Mouse (Mus musculus) cerebellum, adult 2 months (tissue): ENCODE results near the gene Fuca2. TPM values are rescaled to one million over a fixed set of nuclear protein-coding genes. Genes with fewer than 3 reads are reported as not detected.
"Not testable (repeated sequence)": the region's sequence is repeated elsewhere in the genome, so short reads cannot be mapped to it uniquely, and the experiment has no call there.

Experiments
- DNase-seq, 2 experiments: peaks; one replicate each; pipeline ENCODE4 v3.0.0; 2021
- H3K27ac ChIP-seq: fragments of 200-500 bp; 2 replicates; pipeline ENCODE4 v1.5.1; 2012; ENCODE audit warnings: low read length, control low read depth, inconsistent platforms; ENCODE audit not compliant: insufficient read depth
- H3K27me3 ChIP-seq: fragments of 200-500 bp; 2 replicates; pipeline ENCODE4 v1.6.1; 2012; ENCODE audit warnings: inconsistent platforms, mild to moderate bottlenecking, low read length, moderate library complexity; ENCODE audit not compliant: control insufficient read depth, insufficient read depth
- H3K4me1 ChIP-seq: fragments of 200-500 bp; 2 replicates; pipeline ENCODE4 v1.6.1; 2011; ENCODE audit warnings: low read length; ENCODE audit not compliant: control insufficient read depth, insufficient read depth
- H3K4me3 ChIP-seq: fragments of 200-500 bp; replicated peaks from 2 replicates; pipeline ENCODE3; 2011; ENCODE audit warnings: mild to moderate bottlenecking, low read depth, low read length, control low read depth; ENCODE audit not compliant: insufficient read depth
- CTCF ChIP-seq: fragments of 200-500 bp; IDR thresholded peaks from 2 replicates; pipeline ENCODE4 v1.5.1; 2011; ENCODE audit warnings: low read depth, mild to moderate bottlenecking, control low read depth, low read length, moderate library complexity, borderline replicate concordance; ENCODE audit not compliant: insufficient read depth
- POLR2A ChIP-seq: fragments of 200-500 bp; IDR thresholded peaks from 2 replicates; pipeline ENCODE4 v1.6.1; 2011; ENCODE audit warnings: low read length, control low read depth, borderline replicate concordance; ENCODE audit not compliant: insufficient read depth
- WGBS: fragments of 180-500 bp; shearing (Covaris S2); methylation state at CpG from one replicate; pipeline ENCODE4 v1.1.7; 2018; 5-methylcytosine and 5-hydroxymethylcytosine counted together
- polyA plus RNA-seq: library from polyadenylated mRNA; depleted of rRNA; stranded (reverse); fragments of >200 nt; gene quantifications from 2 replicates; pipeline ENCODE4 v1.2.3, GENCODE M21; 2012

Fuca2 gene
- polyA plus RNA-seq, 1 experiment: 48.0 TPM

DNA sequence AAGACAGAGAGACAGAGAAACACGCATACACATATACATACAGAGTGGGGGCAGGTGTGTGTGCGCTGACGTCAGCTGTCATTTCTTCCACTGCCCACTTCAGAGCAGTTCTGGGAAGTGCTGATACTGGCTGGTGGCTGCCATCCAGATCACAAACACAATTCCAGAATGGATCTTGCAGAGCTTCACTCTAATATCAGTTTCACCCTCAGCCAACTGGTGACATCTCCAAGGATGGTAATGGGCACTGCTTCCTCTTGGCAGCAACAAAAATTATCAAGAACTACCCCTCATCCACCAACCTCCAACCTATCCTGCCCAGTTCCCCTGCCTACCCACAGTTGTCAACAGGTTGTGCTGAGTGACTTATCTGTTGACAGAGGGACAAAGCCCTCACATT lies 3.0 kb upstream of the Fuca2 start:
- no peak overlapping the region for H3K4me3 ChIP-seq
- DNase-seq: no peak
- H3K27me3 ChIP-seq: no peaks in the 10 kb centered on the region
- no peaks in the 10 kb centered on the region for H3K4me1 ChIP-seq
- H3K27ac ChIP-seq: no peak overlapping the region
- 79% methylated on average over 3 of the region's 3 CpGs for WGBS
- TF ChIP-seq CTCF (no peak), POLR2A (no peak)

DNA sequence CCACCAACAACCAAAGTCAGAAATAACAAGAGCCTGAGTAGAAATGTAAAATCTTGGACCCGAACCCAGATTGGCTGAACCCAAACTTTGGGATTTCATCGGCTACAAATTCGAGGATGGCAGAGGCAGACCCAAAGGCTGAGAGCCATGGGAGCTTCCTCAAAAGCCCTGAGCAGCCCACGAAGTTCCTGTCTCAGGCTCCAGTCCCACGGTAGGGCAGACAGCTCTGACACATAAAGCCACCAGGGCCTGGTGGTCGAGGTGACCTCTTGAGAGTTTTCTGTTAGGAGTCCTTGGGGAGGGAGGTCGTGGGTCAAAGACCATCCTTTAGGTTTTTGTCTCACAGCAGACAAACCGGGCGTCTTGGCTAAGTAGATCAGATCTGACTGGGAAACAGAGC lies 1.1 kb downstream of the Fuca2 start:
- Histone ChIP-seq H3K27ac (no peak overlapping the region), H3K4me3 (peak overlapping the region; percentile 85), H3K4me1 (peaks cover 7% of the 10 kb centered on the region; the same call in 1 of the 2 replicates), H3K27me3 (no peaks in the 10 kb centered on the region)
- DNase-seq: peak in 1 of 2 experiments; percentile 11
- TF ChIP-seq CTCF (no peak), POLR2A (no peak)
- 42% methylated on average over 9 of the region's 9 CpGs for WGBS

DNA sequence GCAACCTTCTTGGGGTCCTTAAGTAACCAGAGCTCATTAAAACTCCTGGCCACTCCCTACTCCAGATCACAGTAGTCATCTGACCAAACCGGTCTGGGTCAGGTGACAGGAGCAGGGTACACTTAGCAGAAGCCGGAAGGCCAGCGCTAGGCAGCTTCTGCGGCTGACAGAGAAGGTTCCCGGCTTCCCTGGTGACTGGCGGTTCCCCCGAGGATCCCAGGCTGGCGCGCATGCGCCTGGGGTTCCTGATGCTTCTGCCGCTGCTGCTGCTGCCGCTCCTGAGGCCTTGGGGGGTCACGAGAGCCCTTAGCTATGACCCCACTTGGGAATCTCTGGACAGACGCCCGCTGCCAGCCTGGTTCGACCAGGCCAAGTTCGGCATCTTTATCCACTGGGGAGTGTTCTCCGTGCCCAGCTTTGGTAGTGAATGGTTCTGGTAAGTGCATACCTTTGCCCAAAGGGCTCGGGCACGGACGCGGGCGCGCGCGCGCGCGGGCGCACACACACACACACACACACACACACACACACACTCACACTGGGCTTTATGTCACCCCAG lies 1.7 kb downstream of the Fuca2 start:
- under 1% methylated on average over 30 of the region's 30 CpGs for WGBS
- no peaks in the 10 kb centered on the region for H3K27me3 ChIP-seq

DNA sequence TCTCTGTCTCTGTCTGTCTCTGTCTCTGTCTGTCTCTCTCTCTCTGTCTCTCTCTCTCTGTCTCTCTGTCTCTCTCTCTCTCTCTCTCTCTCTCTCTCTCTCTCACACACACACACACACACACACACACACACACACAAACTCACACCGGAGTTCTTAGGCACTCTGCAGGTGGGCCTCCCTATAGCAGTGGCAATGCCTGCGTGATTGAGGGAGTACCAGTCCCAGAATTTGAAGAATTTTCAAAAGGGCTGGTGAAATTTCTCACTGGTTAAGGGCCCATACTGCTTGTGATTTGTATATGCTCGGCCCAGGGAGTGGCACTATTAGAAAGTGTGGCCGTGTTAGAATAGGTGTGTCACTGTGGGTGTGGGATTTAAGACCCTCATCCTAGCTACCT lies 2.2 kb downstream of the Fuca2 start:
- not testable (repeated sequence) for H3K4me1 ChIP-seq, H3K27ac ChIP-seq
- WGBS: 39% methylated on average over 4 of the region's 4 CpGs

More for the DNA sequence above, 1.7 kb downstream of the Fuca2 start:
- peaks cover 7% of the 10 kb centered on the region; the same call in 1 of the 2 replicates for H3K4me1 ChIP-seq
- peak; percentile 85 to 88 for DNase-seq
- H3K27ac ChIP-seq: 0 out of 2 replicates have a peak overlapping the region, but pooled peaks have one; percentile 36
- peak; percentile 32; the same call in 1 of the 2 replicates for TF ChIP-seq POLR2A
- TF ChIP-seq CTCF: no peak
- peak overlapping the region; percentile 85 for H3K4me3 ChIP-seq

DNA sequence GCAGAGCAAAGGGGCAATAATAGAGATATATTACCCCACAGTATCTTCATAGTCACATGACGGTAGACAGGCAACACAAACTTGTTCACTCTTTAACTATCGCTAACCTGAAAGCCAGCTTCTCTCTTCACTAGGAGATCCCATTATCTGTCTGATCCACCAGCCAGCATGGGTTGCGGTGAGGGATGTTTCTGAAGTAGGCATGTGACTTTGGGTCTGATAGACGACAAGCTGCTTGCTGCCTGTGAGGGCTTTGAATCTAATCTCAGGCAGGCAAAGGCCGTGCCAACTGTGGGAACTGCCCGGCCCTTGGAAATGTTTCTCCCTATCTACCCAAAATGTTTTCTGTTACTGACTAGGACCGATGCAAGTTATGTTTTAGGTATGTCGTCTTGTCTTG lies 3.0 kb downstream of the Fuca2 start:
- Histone ChIP-seq H3K4me3 (no peak overlapping the region), H3K27me3 (no peaks in the 10 kb centered on the region), H3K27ac (no peak overlapping the region), H3K4me1 (peaks cover 7% of the 10 kb centered on the region; the same call in 1 of the 2 replicates)
- TF ChIP-seq POLR2A (no peak), CTCF (no peak)
- 82% methylated on average over 8 of the region's 8 CpGs for WGBS
- DNase-seq: no peak

More for the DNA sequence above, 2.2 kb downstream of the Fuca2 start:
- H3K27me3 ChIP-seq: not testable (repeated sequence)
- H3K4me3 ChIP-seq: peak overlapping the region; percentile 85
- DNase-seq: peak; percentile 9 to 34

DNA sequence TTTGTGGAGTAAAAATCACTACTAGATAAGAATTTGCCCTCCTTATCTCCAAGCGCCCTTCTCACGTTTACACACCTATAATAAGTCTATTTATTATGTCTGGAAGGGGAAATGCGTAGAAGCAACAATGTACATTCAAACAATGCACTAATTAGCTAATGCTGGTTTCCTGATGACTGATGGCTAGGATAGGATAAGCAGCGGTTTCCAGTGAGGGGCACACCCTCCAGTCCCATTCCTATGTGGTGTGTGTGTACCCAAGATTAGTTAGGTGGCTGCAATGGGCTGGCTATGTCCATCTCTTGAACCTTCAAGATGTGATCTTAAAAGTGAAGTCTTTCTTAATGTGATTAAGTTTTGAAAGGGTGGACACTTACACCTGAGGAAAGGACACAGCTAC lies 22.5 kb downstream of the Fuca2 start:
- no peak for TF ChIP-seq POLR2A
- no peak for TF ChIP-seq CTCF
- WGBS: 97% methylated on average over 4 of the region's 4 CpGs
- no peaks in the 10 kb centered on the region for H3K27me3 ChIP-seq
- H3K27ac ChIP-seq: no peak overlapping the region
- H3K4me1 ChIP-seq: no peaks in the 10 kb centered on the region
- H3K4me3 ChIP-seq: no peak overlapping the region
- no peak for DNase-seq

DNA sequence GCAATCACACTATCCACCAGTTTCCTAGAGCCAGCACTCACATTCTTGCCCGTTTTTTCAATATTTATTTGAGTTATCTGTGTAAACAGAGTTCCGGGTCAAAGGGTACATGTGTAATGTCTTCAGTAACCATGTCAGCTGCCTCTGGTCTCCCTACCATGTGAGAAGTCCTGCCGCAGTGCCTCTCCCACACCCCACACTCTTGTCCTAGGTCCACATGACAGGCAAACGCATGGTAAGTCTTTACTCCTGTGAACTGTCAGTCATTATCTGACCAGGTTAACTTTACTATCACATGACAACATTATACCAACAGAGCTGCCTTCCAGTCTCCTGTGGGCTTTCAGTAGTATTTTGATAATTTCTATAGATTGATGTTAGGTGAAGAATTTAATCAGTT lies 28.8 kb downstream of the Fuca2 start:
- no peak for DNase-seq
- WGBS: 91% methylated on average over 4 of the region's 4 CpGs
- Histone ChIP-seq H3K4me3 (no peak overlapping the region), H3K27me3 (no peaks in the 10 kb centered on the region), H3K4me1 (no peaks in the 10 kb centered on the region), H3K27ac (no peak overlapping the region)
- no peak for TF ChIP-seq CTCF
- TF ChIP-seq POLR2A: no peak

DNA sequence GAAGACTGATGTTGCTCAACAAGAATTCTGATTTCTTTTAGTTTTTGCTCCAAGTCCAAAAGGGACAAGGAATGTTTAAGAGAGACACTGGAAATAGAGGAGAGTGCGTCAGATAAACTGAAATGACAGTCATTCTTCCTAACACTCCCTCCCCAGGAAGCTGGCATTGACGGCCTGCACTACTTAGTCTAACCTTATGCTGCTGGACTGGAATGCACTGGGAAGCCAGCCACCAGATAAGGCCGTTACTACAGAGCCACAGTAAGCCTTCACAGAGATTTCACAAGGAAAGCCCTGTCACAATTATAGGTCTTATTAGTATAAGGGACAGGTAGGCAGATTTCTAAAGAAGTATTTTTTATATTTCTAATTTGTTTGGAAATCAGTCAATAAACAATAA lies 35.4 kb downstream of the Fuca2 start:
- TF ChIP-seq CTCF (no peak), POLR2A (no peak)
- DNase-seq: no peak
- Histone ChIP-seq H3K27ac (no peak overlapping the region), H3K4me3 (no peak overlapping the region), H3K4me1 (no peaks in the 10 kb centered on the region), H3K27me3 (no peaks in the 10 kb centered on the region)
- 26% methylated on average over 3 of the region's 3 CpGs for WGBS
